In the genomic region with DNA sequence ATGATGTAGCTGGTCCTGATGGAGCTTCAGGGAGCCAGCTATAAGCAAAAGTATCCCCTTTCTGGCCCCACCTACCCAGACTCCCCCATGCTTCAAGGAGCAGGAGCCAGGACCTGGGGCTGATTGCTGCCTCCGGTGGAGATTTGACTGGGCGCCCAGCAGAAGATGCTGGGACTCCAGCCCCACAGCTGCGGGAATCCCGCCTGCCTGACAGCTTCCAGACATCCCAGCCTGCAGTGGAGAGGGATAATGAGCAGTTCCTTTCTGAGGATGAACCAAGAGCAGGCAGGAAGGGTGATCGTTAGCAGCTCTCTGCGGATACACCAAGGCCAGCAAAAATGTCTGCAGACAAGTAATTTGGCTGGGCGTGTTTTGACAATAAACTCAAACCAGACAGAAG, we compare ENCODE assay signal across 11 mouse cellular contexts.
A peak's percentile ranks its signal among the peaks of the same experiment; 100 is the strongest.
DNase-seq lines count a peak whose midpoint lies in the region; ATAC-seq lines count a peak whose summit lies in the region.
"Had no signal": no experiment of that assay in that cellular context is flagged by ENCODE, and none has a peak within 500 bp of the region (broad histone marks: within the 10 kb centered on the region; RNA-seq: fewer than 3 reads in every experiment).

No protein-coding gene starts in this region.

- WGBS in kidney, embryonic 14.5 days: 12% methylated on average over 7 of the region's 7 CpGs
- 5% methylated on average over 7 of the region's 7 CpGs for WGBS in limb, embryonic 10.5 days

- no peak for ATAC-seq in kidney, embryonic 14.5 days (ENCODE audit: low FRiP score, low TSS enrichment)
- ATAC-seq in granulocyte monocyte progenitor cell, adult 5-6 weeks (replicated peaks; ENCODE audit: poor library complexity, severe bottlenecking): no peak
- ATAC-seq: activated CD4-positive, CD25-positive, alpha-beta regulatory T cell, adult 4 months had no signal

- no peaks in the 10 kb centered on the region for H3K4me1 ChIP-seq in kidney, embryonic 14.5 days (ENCODE audit: control insufficient read depth, insufficient read depth, low read length)
- H3K4me1 ChIP-seq in limb, embryonic 10.5 days: peaks cover 9% of the 10 kb centered on the region
- H3K4me1 ChIP-seq: neural tube, embryonic 15.5 days had no signal

- no peak overlapping the region for H3K9ac ChIP-seq in kidney, embryonic 14.5 days (ENCODE audit: low read depth, low read length)
- H3K9ac ChIP-seq: neural tube, embryonic 15.5 days had no signal

- no peak overlapping the region for H3K27ac ChIP-seq in kidney, embryonic 14.5 days (ENCODE audit: low read depth, low read length)
- H3K27ac ChIP-seq in limb, embryonic 10.5 days: peak overlapping the region; percentile 63; the same call in 1 of the 2 replicates
- H3K27ac ChIP-seq: midbrain, embryonic 10.5 days; neural tube, embryonic 15.5 days had no signal

- peak; percentile 13 to 27 for DNase-seq in kidney, postnatal 4 days
- peak; percentile 9 for DNase-seq in ZHBTc4 (ENCODE audit: low read depth, low spot score)
- peak; percentile 45 for DNase-seq in embryo, embryonic 11 days
- DNase-seq in limb, embryonic 10.5 days (ENCODE audit: low spot score): peak; percentile 41
- DNase-seq in frontal cortex, postnatal 25 days (ENCODE audit: low spot score in 2 of 2): no peak
- DNase-seq: thymus, postnatal 14 days had no signal

- H3K9me3 ChIP-seq in kidney, embryonic 14.5 days (ENCODE audit: control insufficient read depth, low read length): no peaks in the 10 kb centered on the region
- no peaks in the 10 kb centered on the region for H3K9me3 ChIP-seq in limb, embryonic 10.5 days (replicated peaks)
- H3K9me3 ChIP-seq: midbrain, embryonic 10.5 days; neural tube, embryonic 15.5 days had no signal

- no peaks in the 10 kb centered on the region for H3K27me3 ChIP-seq in kidney, embryonic 14.5 days (ENCODE audit: control insufficient read depth, insufficient read depth, low read length)
- H3K27me3 ChIP-seq in limb, embryonic 10.5 days (ENCODE audit: low read depth, poor library complexity, severe bottlenecking): no peaks in the 10 kb centered on the region
- H3K27me3 ChIP-seq: neural tube, embryonic 15.5 days had no signal

- H3K36me3 ChIP-seq in kidney, embryonic 14.5 days (ENCODE audit: control insufficient read depth, insufficient read depth, low read length): no peaks in the 10 kb centered on the region
- H3K36me3 ChIP-seq in limb, embryonic 10.5 days: no peaks in the 10 kb centered on the region
- H3K36me3 ChIP-seq: midbrain, embryonic 10.5 days; neural tube, embryonic 15.5 days had no signal

- no peak overlapping the region for H3K4me3 ChIP-seq in kidney, embryonic 14.5 days (ENCODE audit: low read length)
- H3K4me3 ChIP-seq in limb, embryonic 10.5 days: no peak overlapping the region
- H3K4me3 ChIP-seq: midbrain, embryonic 10.5 days; neural tube, embryonic 15.5 days had no signal

- H3K4me2 ChIP-seq in kidney, embryonic 14.5 days (replicated peaks; ENCODE audit: low read depth, low read length): no peak overlapping the region
- H3K4me2 ChIP-seq: neural tube, embryonic 15.5 days had no signal

Comparison
In these comparisons a context has a peak if more than half of its experiments do, and no peak if none do; other contexts are left out.
1. DNase-seq: peak in kidney, postnatal 4 days (2 of 2), ZHBTc4 (single experiment), embryo, embryonic 11 days (single experiment) and limb, embryonic 10.5 days (single experiment); none in frontal cortex, postnatal 25 days (0 of 2).